Mouse (Mus musculus): Measurements from ENCODE around the gene Olfr228.

DNA sequence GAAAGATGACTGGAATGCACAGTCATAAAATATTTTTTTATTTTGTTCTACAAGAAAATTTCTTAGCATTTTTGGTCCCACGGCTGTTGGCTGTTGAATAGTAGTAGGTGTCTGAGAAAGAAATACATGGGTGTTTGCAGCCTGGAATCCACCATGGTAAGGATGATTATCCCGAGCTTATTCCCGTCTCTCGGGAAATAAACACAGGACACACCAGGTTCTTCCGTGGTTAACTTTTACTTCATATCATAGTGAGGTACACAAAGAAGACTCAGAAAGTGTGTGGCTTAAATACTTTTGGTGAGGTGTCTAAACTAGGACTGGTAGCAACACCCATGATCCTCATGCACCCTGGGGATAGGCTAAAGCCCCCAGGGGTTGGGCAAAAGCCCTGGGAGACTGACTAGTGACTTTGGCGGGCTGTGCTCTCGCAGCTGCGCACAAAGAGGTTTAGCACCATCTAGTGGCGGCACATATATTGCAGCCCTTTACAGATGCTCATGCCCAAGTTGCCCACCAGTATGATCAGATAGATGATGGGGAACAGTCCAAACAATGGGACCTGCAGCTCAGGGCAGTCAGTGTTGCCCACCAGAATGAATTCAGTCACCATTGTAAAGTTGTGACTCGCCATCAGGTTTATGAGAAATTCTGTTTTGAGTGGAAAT lies 22.6 kb downstream of the Olfr228 start:
- TF ChIP-seq CTCF (IDR thresholded peaks at IDR 0.05; ENCODE audit: low read depth) (peak; percentile 68), EP300 (IDR thresholded peaks at IDR 0.05; ENCODE audit: low read depth) (no peak)
